Mouse (Mus musculus) layer of hippocampus, adult 8-10 months (tissue): ENCODE data around the gene Gm29094. TPM values are rescaled to one million over a fixed set of nuclear protein-coding genes. Genes with fewer than 3 reads are reported as not detected.
"Not testable (repeated sequence)": the region's sequence is repeated elsewhere in the genome, so short reads cannot be mapped to it uniquely, and the experiment has no call there.

ENCODE experiments used
- DNase-seq, 2 experiments: peaks; one replicate each; pipeline ENCODE4 v3.0.0; 2022; ENCODE audit warnings: low spot score in 2 of 2
- total RNA-seq, 4 experiments: library from RNA; stranded (reverse); gene quantifications; 2 replicates each; pipeline ENCODE4 v1.2.4; 2022

Gm29094 gene
- under 1 TPM in 1 of 4 experiments, not detected in 3; 0.87 TPM for total RNA-seq

GRCm38 (mm10) chr9:89198969-89199416 lies at the start of gene Gm29094, which contains the start of gene Bcl2a1b:
Gm29094 (plus strand) TSS chr9:89199379.
Bcl2a1b (plus strand) TSS chr9:89199209.
- DNase-seq = not testable (repeated sequence)

GRCm38 (mm10) chr9:89172539-89172938 lies 26.6 kb upstream of the Gm29094 start:
- DNase-seq = not testable (repeated sequence)

- peak; percentile 44 to 81 for DNase-seq
Observed at GRCm38 (mm10) chr9:89178833-89179232, 20.3 kb upstream of the Gm29094 start.

- DNase-seq = not testable (repeated sequence)
Observed at GRCm38 (mm10) chr9:89179469-89179868, 19.7 kb upstream of the Gm29094 start.

GRCm38 (mm10) chr9:89187006-89187405 lies 12.2 kb upstream of the Gm29094 start:
- DNase-seq = not testable (repeated sequence)

GRCm38 (mm10) chr9:89195483-89195882 lies 3.7 kb upstream of the Gm29094 start:
- DNase-seq = not testable (repeated sequence)

- not testable (repeated sequence) for DNase-seq
Observed at GRCm38 (mm10) chr9:89197509-89197908, 1.7 kb upstream of the Gm29094 start.

GRCm38 (mm10) chr9:89198349-89198748 lies 830 bp upstream of the Gm29094 start:
- DNase-seq = not testable (repeated sequence)

- not testable (repeated sequence) for DNase-seq
Observed at GRCm38 (mm10) chr9:89202256-89202655, 3.1 kb downstream of the Gm29094 start.

- DNase-seq = not testable (repeated sequence)
Observed at GRCm38 (mm10) chr9:89208939-89209338, 9.8 kb downstream of the Gm29094 start.

- DNase-seq = peak in 1 of 2 experiments; percentile 21
Observed at GRCm38 (mm10) chr9:89210353-89211064, 11.3 kb downstream of the Gm29094 start, which contains the start of gene Mthfs. Mthfs (plus strand) TSS chr9:89210676.

- DNase-seq = peak; percentile 94
Observed at GRCm38 (mm10) chr9:89211065-89211858, 12.1 kb downstream of the Gm29094 start.

GRCm38 (mm10) chr9:89212428-89212827 lies 13.2 kb downstream of the Gm29094 start:
- DNase-seq = not testable (repeated sequence)

GRCm38 (mm10) chr9:89218174-89218573 lies 19.0 kb downstream of the Gm29094 start:
- DNase-seq = not testable (repeated sequence)

GRCm38 (mm10) chr9:89219668-89220067 lies 20.5 kb downstream of the Gm29094 start:
- not testable (repeated sequence) for DNase-seq

GRCm38 (mm10) chr9:89220704-89221287 lies 21.6 kb downstream of the Gm29094 start:
- not testable (repeated sequence) for DNase-seq

- no peak for DNase-seq
Observed at GRCm38 (mm10) chr9:89226071-89226470, 26.9 kb downstream of the Gm29094 start.

- DNase-seq = no peak
Observed at GRCm38 (mm10) chr9:89228122-89228521, 28.9 kb downstream of the Gm29094 start.

GRCm38 (mm10) chr9:89230897-89231497 lies 31.8 kb downstream of the Gm29094 start:
- DNase-seq = peak in 1 of 2 experiments; percentile 68

- not testable (repeated sequence) for DNase-seq
Observed at GRCm38 (mm10) chr9:89237131-89237530, 38.0 kb downstream of the Gm29094 start.

- not testable (repeated sequence) for DNase-seq
Observed at GRCm38 (mm10) chr9:89238976-89239505, 39.9 kb downstream of the Gm29094 start.
